Mouse (Mus musculus) midbrain, embryonic 16.5 days (tissue): ENCODE measurements at regions not wholly inside any gene's neighbourhood (a gene's known extent, or its start where the extent isn't known, plus 50 kb on each side); places are given as distances from the start of the nearest gene placed in this dataset.

Source experiments
- ATAC-seq: fragments of 200-750 bp; cut with Nextera tagmentation; 2 replicates; pipeline ENCODE4 v1.8.0; 2017; ENCODE audit warnings: moderate TSS enrichment
- H3K27ac ChIP-seq: fragments of 300-500 bp; sonication (generic); 2 replicates; pipeline ENCODE4 v1.5.1; 2014; ENCODE audit warnings: mild to moderate bottlenecking, low read length, mixed read lengths
- H3K27me3 ChIP-seq: fragments of 300-500 bp; sonication (generic); 2 replicates; pipeline ENCODE4 v1.6.1; 2014; ENCODE audit warnings: low read depth, low read length, mixed read lengths; ENCODE audit not compliant: control insufficient read depth, insufficient read depth
- H3K36me3 ChIP-seq: fragments of 300-500 bp; sonication (generic); 2 replicates; pipeline ENCODE4 v1.6.1; 2014; ENCODE audit warnings: mild to moderate bottlenecking, low read length, moderate library complexity, mixed read lengths; ENCODE audit not compliant: control insufficient read depth, insufficient read depth
- H3K4me1 ChIP-seq: fragments of 300-500 bp; sonication (generic); 2 replicates; pipeline ENCODE4 v1.6.1; 2014; ENCODE audit warnings: mild to moderate bottlenecking, low read length, mixed read lengths; ENCODE audit not compliant: control insufficient read depth, insufficient read depth
- H3K4me2 ChIP-seq: fragments of 300-500 bp; sonication (generic); 2 replicates; pipeline ENCODE4 v1.6.1; 2014; ENCODE audit warnings: mild to moderate bottlenecking, low read length, mixed read lengths
- H3K4me3 ChIP-seq: fragments of 300-500 bp; sonication (generic); 2 replicates; pipeline ENCODE4 v1.5.1; 2014; ENCODE audit warnings: low read depth, mild to moderate bottlenecking, low read length, moderate library complexity, mixed read lengths
- H3K9ac ChIP-seq: fragments of 300-500 bp; sonication (generic); 2 replicates; pipeline ENCODE4 v1.6.1; 2014; ENCODE audit warnings: low read depth, low read length, mixed read lengths
- H3K9me3 ChIP-seq: fragments of 300-500 bp; sonication (generic); replicated peaks from 2 replicates; pipeline ENCODE4 v1.6.1; 2014; ENCODE audit warnings: mild to moderate bottlenecking, low read length, mixed read lengths; ENCODE audit not compliant: control insufficient read depth, poor library complexity, severe bottlenecking
- WGBS: fragments of 180-500 bp; shearing (Covaris S2); extraction: QIAGEN DNeasy Blood & Tissue Kit; methylation state at CpG from one replicate; pipeline ENCODE4 v1.1.7; 2014; 5-methylcytosine and 5-hydroxymethylcytosine counted together

DNA sequence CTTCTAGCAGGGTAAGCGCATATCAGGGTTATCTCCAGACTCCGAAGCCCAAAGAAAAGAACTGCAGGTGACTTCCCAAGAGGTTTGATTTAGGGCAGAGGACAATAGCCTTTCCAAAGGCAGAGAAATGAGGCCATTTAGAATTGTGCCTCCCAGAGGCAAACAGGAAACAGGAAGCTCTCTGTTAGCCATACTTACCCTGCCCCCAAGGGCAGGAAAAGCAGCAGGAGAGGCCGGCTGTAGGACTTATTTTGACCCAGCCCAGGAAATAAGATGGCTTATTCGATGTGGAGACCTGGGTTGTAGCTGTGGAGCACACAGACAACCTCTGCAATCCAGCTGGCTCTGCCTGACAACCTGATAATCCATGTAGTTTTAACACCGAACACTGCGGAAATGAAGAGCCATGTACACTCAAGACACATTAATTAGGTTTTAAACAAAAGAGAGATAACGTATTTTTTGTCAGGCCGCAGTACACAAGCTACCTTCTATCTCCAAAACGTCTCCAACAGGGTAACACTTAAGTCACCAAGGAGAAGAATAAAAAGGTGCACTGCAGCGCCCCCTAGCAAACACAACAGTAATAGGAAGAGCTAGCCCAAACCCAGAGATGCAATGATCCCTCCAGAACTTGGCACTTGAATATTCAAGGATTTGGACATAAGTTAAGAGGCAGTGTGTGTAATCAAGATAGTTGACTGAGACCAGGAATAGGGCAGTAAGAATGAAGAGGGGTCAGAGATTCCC lies 62.4 kb upstream of the Kdr start:
- no peaks in the 10 kb centered on the region for H3K4me1 ChIP-seq
- 78% methylated on average over 10 of the region's 10 CpGs for WGBS
- no peak overlapping the region for H3K4me2 ChIP-seq
- no peak overlapping the region for H3K9ac ChIP-seq
- no peaks in the 10 kb centered on the region for H3K27me3 ChIP-seq
- H3K9me3 ChIP-seq: peaks cover 6% of the 10 kb centered on the region; the same call in 1 of the 2 replicates
- H3K4me3 ChIP-seq: no peak overlapping the region
- no peak overlapping the region for H3K27ac ChIP-seq
- no peak for ATAC-seq
- no peaks in the 10 kb centered on the region for H3K36me3 ChIP-seq

DNA sequence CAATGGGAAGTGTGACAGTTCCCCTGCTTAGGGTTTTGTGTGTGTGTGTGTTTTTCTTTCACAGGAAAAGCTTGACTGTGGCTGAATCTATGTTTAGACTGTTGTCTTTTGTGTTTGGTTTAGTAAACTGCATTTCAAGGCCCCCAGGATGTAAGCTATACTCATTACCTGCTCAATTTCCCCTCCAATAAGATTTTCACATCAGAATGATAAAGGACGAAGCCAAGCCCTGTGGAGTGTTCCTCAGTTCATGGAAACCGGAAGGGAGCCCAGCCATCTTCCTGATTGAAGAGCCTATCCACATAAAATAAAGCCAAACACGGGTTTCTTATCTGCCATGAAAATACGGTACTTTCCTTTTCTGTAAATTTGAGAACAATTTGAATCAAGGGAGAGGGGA lies 50.5 kb upstream of the Kdr start:
- H3K36me3 ChIP-seq: no peaks in the 10 kb centered on the region
- no peak overlapping the region for H3K9ac ChIP-seq
- ATAC-seq: no peak
- H3K27me3 ChIP-seq: no peaks in the 10 kb centered on the region
- H3K4me3 ChIP-seq: no peak overlapping the region
- H3K4me1 ChIP-seq: no peaks in the 10 kb centered on the region
- H3K9me3 ChIP-seq: no peaks in the 10 kb centered on the region
- H3K4me2 ChIP-seq: no peak overlapping the region
- H3K27ac ChIP-seq: no peak overlapping the region
- 26% methylated on average over 4 of the region's 4 CpGs for WGBS
